In genomic region chrX:85771303-85771702, GRCm38 (mm10) we compare ENCODE assay signal across 12 mouse cellular contexts.
"Had no signal": no experiment of that assay in that cellular context is flagged by ENCODE, and none has a peak within 500 bp of the region (broad histone marks: within the 10 kb centered on the region; RNA-seq: fewer than 3 reads in every experiment).

No protein-coding gene starts in this region.

- ATAC-seq: midbrain, embryonic 13.5 days had no signal

- H3K36me3 ChIP-seq: kidney, embryonic 15.5 days; limb, embryonic 13.5 days; liver, embryonic 15.5 days; midbrain, embryonic 13.5 days had no signal

- H3K27me3 ChIP-seq: kidney, embryonic 15.5 days; limb, embryonic 13.5 days; liver, embryonic 15.5 days; midbrain, embryonic 13.5 days had no signal

- H3K4me3 ChIP-seq: kidney, embryonic 15.5 days; limb, embryonic 13.5 days; liver, embryonic 15.5 days; midbrain, embryonic 13.5 days had no signal

- H3K4me2 ChIP-seq: kidney, embryonic 15.5 days; limb, embryonic 13.5 days; liver, embryonic 11.5 days; liver, embryonic 15.5 days; lung, embryonic 14.5 days; midbrain, embryonic 13.5 days had no signal

- H3K9ac ChIP-seq: kidney, embryonic 15.5 days; limb, embryonic 13.5 days; liver, embryonic 15.5 days; lung, embryonic 14.5 days; midbrain, embryonic 13.5 days had no signal

- H3K4me1 ChIP-seq: kidney, embryonic 15.5 days; limb, embryonic 13.5 days; liver, embryonic 15.5 days; midbrain, embryonic 13.5 days had no signal

- H3K27ac ChIP-seq: kidney, embryonic 15.5 days; limb, embryonic 13.5 days; liver, embryonic 15.5 days; midbrain, embryonic 13.5 days had no signal

- DNase-seq: kidney, adult 18-20 months; kidney, postnatal 25 days; left cerebral cortex, postnatal 4 days; lung, embryonic 14.5 days; lung, postnatal 14 days; right cerebral cortex, postnatal 14 days; thymus, postnatal 14 days had no signal

- H3K9me3 ChIP-seq: kidney, embryonic 15.5 days; limb, embryonic 13.5 days; liver, embryonic 15.5 days; midbrain, embryonic 13.5 days had no signal
